Mouse (Mus musculus): ENCODE measurements at regions not wholly inside any gene's neighbourhood (a gene's known extent, or its start where the extent isn't known, plus 50 kb on each side); places are given as distances from the start of the nearest gene placed in this dataset.

- no peak for TF ChIP-seq POLR2A (IDR thresholded peaks at IDR 0.05; ENCODE audit: control insufficient read depth, low read depth, low read length)
- TF ChIP-seq CTCF (IDR thresholded peaks at IDR 0.05; ENCODE audit: control insufficient read depth, insufficient read depth, insufficient replicate concordance, low read depth, low read length): no peak
Measured at GRCm38 (mm10) chr6:37767690-37768089, 102.9 kb upstream of the Trim24 start.
